ENCODE assay signal across 28 mouse cellular contexts in genomic region chr1:170302456-170302855, GRCm38 (mm10). TPM values are rescaled to one million over a fixed set of nuclear protein-coding genes. Genes with fewer than 3 reads are reported as not detected.
DNase-seq lines count a peak whose midpoint lies in the region; ATAC-seq and TF ChIP-seq lines count a peak whose summit lies in the region.
"Had no signal": no experiment of that assay in that cellular context is flagged by ENCODE, and none has a peak within 500 bp of the region (broad histone marks: within the 10 kb centered on the region; RNA-seq: fewer than 3 reads in every experiment).

No protein-coding gene starts in this region.

- H3K36me3 ChIP-seq in heart, embryonic 10.5 days, result peaks cover 21% of the 10 kb centered on the region
- H3K36me3 ChIP-seq in heart, adult 2 months (ENCODE audit: control insufficient read depth, insufficient read depth, low read length), result no peaks in the 10 kb centered on the region
- H3K36me3 ChIP-seq in hindbrain, embryonic 10.5 days, result no peaks in the 10 kb centered on the region
- 0 out of 2 replicates have a peak, but pooled peaks cover 4% of the 10 kb centered on the region for H3K36me3 ChIP-seq in hindbrain, embryonic 13.5 days
- H3K36me3 ChIP-seq in midbrain, embryonic 10.5 days, result no peaks in the 10 kb centered on the region
- H3K36me3 ChIP-seq in midbrain, embryonic 13.5 days, result no peaks in the 10 kb centered on the region; the same call in 1 of the 2 replicates
- H3K36me3 ChIP-seq: G1E had no signal

- no peak for ATAC-seq in hindbrain, embryonic 13.5 days (ENCODE audit: low FRiP score)
- no peak for ATAC-seq in midbrain, embryonic 13.5 days
- ATAC-seq: activated CD4-positive, CD25-positive, alpha-beta regulatory T cell, adult 4 months; CD4-positive, CD25-positive, alpha-beta regulatory T cell, adult 4 months; Patski had no signal

- H3K79me2 ChIP-seq in heart, adult 2 months (replicated peaks; ENCODE audit: control insufficient read depth, insufficient read depth, low read length), result no peaks in the 10 kb centered on the region

- TF ChIP-seq EP300 in heart, adult 2 months (IDR thresholded peaks at IDR 0.05; ENCODE audit: insufficient read depth, low read depth, low read length), result no peak

- DNase-seq in heart, adult 11 months, result peak; percentile 76
- no peak for DNase-seq in heart, adult 9 months (ENCODE audit: low spot score in 2 of 2)
- peak; percentile 56 for DNase-seq in heart, embryonic 10.5 days (ENCODE audit: low spot score)
- DNase-seq in heart, adult 2 months, result no peak
- no peak for DNase-seq in hindbrain, embryonic 10.5 days (ENCODE audit: low spot score)
- no peak for DNase-seq in midbrain, embryonic 10.5 days (ENCODE audit: low spot score)
- DNase-seq: adrenal gland, postnatal 10 days; adrenal gland, postnatal 25 days; adrenal gland, postnatal 36 days; B cell, adult 2 months; cerebellum, adult 11 months; cerebellum, adult 11-12 months had no signal

- H3K27me3 ChIP-seq in heart, embryonic 10.5 days (ENCODE audit: insufficient read depth, poor library complexity, severe bottlenecking), result no peaks in the 10 kb centered on the region
- H3K27me3 ChIP-seq in heart, adult 2 months (ENCODE audit: control insufficient read depth, insufficient read depth, low read length), result no peaks in the 10 kb centered on the region
- H3K27me3 ChIP-seq in hindbrain, embryonic 10.5 days (ENCODE audit: insufficient read depth, poor library complexity, severe bottlenecking), result no peaks in the 10 kb centered on the region
- no peaks in the 10 kb centered on the region for H3K27me3 ChIP-seq in hindbrain, embryonic 13.5 days
- H3K27me3 ChIP-seq in midbrain, embryonic 10.5 days (ENCODE audit: low read depth, poor library complexity, severe bottlenecking), result no peaks in the 10 kb centered on the region
- H3K27me3 ChIP-seq in midbrain, embryonic 13.5 days, result no peaks in the 10 kb centered on the region
- H3K27me3 ChIP-seq: Patski had no signal

- no peak for TF ChIP-seq POLR2A in heart, adult 2 months (IDR thresholded peaks at IDR 0.05; ENCODE audit: insufficient read depth, low read depth, low read length)

- TF ChIP-seq CTCF in heart, adult 2 months (IDR thresholded peaks at IDR 0.05), result no peak

- H3K9me3 ChIP-seq in heart, embryonic 10.5 days, result no peaks in the 10 kb centered on the region
- no peaks in the 10 kb centered on the region for H3K9me3 ChIP-seq in hindbrain, embryonic 10.5 days
- H3K9me3 ChIP-seq in hindbrain, embryonic 13.5 days, result no peaks in the 10 kb centered on the region
- no peaks in the 10 kb centered on the region for H3K9me3 ChIP-seq in midbrain, embryonic 10.5 days (replicated peaks)
- no peaks in the 10 kb centered on the region for H3K9me3 ChIP-seq in midbrain, embryonic 13.5 days
- H3K9me3 ChIP-seq: G1E had no signal

- no peak overlapping the region for H3K27ac ChIP-seq in heart, embryonic 10.5 days
- H3K27ac ChIP-seq in heart, adult 2 months, result no peak overlapping the region
- peak overlapping the region; percentile 40; the same call in 1 of the 2 replicates for H3K27ac ChIP-seq in hindbrain, embryonic 10.5 days
- no peak overlapping the region for H3K27ac ChIP-seq in hindbrain, embryonic 13.5 days
- peak overlapping the region; percentile 63; the same call in 1 of the 2 replicates for H3K27ac ChIP-seq in midbrain, embryonic 10.5 days (replicated peaks)
- H3K27ac ChIP-seq in midbrain, embryonic 13.5 days, result no peak overlapping the region

- H3K4me2 ChIP-seq in hindbrain, embryonic 13.5 days, result no peak overlapping the region
- H3K4me2 ChIP-seq in midbrain, embryonic 13.5 days (replicated peaks), result no peak overlapping the region

- intact Hi-C loops in heart, adult 2 months (cut with DNase I), result no loop called here

- peaks cover 9% of the 10 kb centered on the region for H3K4me1 ChIP-seq in heart, embryonic 10.5 days
- no peaks in the 10 kb centered on the region for H3K4me1 ChIP-seq in heart, adult 2 months (ENCODE audit: control insufficient read depth, insufficient read depth, low read length)
- peaks cover 18% of the 10 kb centered on the region for H3K4me1 ChIP-seq in hindbrain, embryonic 10.5 days (replicated peaks)
- H3K4me1 ChIP-seq in hindbrain, embryonic 13.5 days (replicated peaks), result no peaks in the 10 kb centered on the region
- H3K4me1 ChIP-seq in midbrain, embryonic 10.5 days, result peaks cover 14% of the 10 kb centered on the region
- no peaks in the 10 kb centered on the region for H3K4me1 ChIP-seq in midbrain, embryonic 13.5 days (replicated peaks)

- no peak overlapping the region for H3K4me3 ChIP-seq in heart, embryonic 10.5 days
- H3K4me3 ChIP-seq in heart, adult 2 months, result no peak overlapping the region
- H3K4me3 ChIP-seq in hindbrain, embryonic 10.5 days, result no peak overlapping the region
- no peak overlapping the region for H3K4me3 ChIP-seq in hindbrain, embryonic 13.5 days
- H3K4me3 ChIP-seq in midbrain, embryonic 10.5 days, result no peak overlapping the region
- no peak overlapping the region for H3K4me3 ChIP-seq in midbrain, embryonic 13.5 days (replicated peaks)

- no peak overlapping the region for H3K9ac ChIP-seq in heart, adult 2 months (ENCODE audit: low read depth, low read length)
- no peak overlapping the region for H3K9ac ChIP-seq in hindbrain, embryonic 13.5 days
- H3K9ac ChIP-seq in midbrain, embryonic 13.5 days (replicated peaks), result no peak overlapping the region

- WGBS in heart, embryonic 10.5 days, result 81% methylated on average over 6 of the region's 6 CpGs
- WGBS in heart, adult 2 months, result 90% methylated on average over 6 of the region's 6 CpGs
- WGBS in hindbrain, embryonic 10.5 days, result 59% methylated on average over 6 of the region's 6 CpGs
- WGBS in hindbrain, embryonic 13.5 days, result 63% methylated on average over 6 of the region's 6 CpGs
- WGBS in midbrain, embryonic 10.5 days, result 69% methylated on average over 6 of the region's 6 CpGs
- 75% methylated on average over 6 of the region's 6 CpGs for WGBS in midbrain, embryonic 13.5 days

RNA-seq across cellular contexts. Expression of gene Gm7694, which starts 3.7 kb away (rescaled TPM):
- 8.1 and 9.0 TPM in 2 replicates for polyA plus RNA-seq in heart, embryonic 10.5 days (2016; fragmentation: Nextera tagmentation; extraction: Ambion mirVana)
- total RNA-seq in heart, adult 2 months (2021), result 1 to 10 TPM; 9.2 to 9.3 TPM
- 7.7 and 7.9 TPM in 2 replicates for polyA plus RNA-seq in heart, adult 2 months (2012; rRNA removed)
- 3.7 and 3.8 TPM in 2 replicates for polyA plus RNA-seq in hindbrain, embryonic 10.5 days (2016; fragmentation: Nextera tagmentation; extraction: Ambion mirVana)
- polyA plus RNA-seq in hindbrain, embryonic 13.5 days (2015; fragmentation: Nextera tagmentation; extraction: Ambion mirVana), result 1.7 and 2.2 TPM in 2 replicates
- polyA plus RNA-seq in midbrain, embryonic 10.5 days (2016; fragmentation: Nextera tagmentation; extraction: Ambion mirVana), result 2.7 and 3.1 TPM in 2 replicates
- 1.2 and 2.5 TPM in 2 replicates for polyA plus RNA-seq in midbrain, embryonic 13.5 days (2015; fragmentation: Nextera tagmentation; extraction: Ambion mirVana)
- polyA plus RNA-seq: activated CD4-positive, CD25-positive, alpha-beta regulatory T cell, adult 4 months; CD4-positive, CD25-positive, alpha-beta regulatory T cell, adult 4 months had no signal

RNA-seq across cellular contexts. Expression of gene Spata46, which starts 6.1 kb away (rescaled TPM):
- 2.0 and 3.6 TPM in 2 replicates for polyA plus RNA-seq in heart, embryonic 10.5 days (2016; fragmentation: Nextera tagmentation; extraction: Ambion mirVana)
- not detected for total RNA-seq in heart, adult 2 months (2021)
- 0.51 TPM in 1 of 2 replicates, not detected in the other for polyA plus RNA-seq in heart, adult 2 months (2012; rRNA removed)
- 1.5 and 1.7 TPM in 2 replicates for polyA plus RNA-seq in hindbrain, embryonic 10.5 days (2016; fragmentation: Nextera tagmentation; extraction: Ambion mirVana)
- polyA plus RNA-seq in hindbrain, embryonic 13.5 days (2015; fragmentation: Nextera tagmentation; extraction: Ambion mirVana), result 1.1 and 1.2 TPM in 2 replicates
- 0.84 and 1.4 TPM in 2 replicates for polyA plus RNA-seq in midbrain, embryonic 10.5 days (2016; fragmentation: Nextera tagmentation; extraction: Ambion mirVana)
- polyA plus RNA-seq in midbrain, embryonic 13.5 days (2015; fragmentation: Nextera tagmentation; extraction: Ambion mirVana), result 1.1 and 1.4 TPM in 2 replicates
- total RNA-seq: adrenal gland, adult 18-20 months; adrenal gland, adult 2 months; adrenal gland, adult 8-10 months; adrenal gland, postnatal 10 days; adrenal gland, postnatal 14 days; adrenal gland, postnatal 25 days; adrenal gland, postnatal 36 days; adrenal gland, postnatal 4 days; CH12.LX; ES-E14; G1E; MEL had no signal
- polyA plus RNA-seq: activated CD4-positive, CD25-positive, alpha-beta regulatory T cell, adult 4 months; adrenal gland, adult 2 months; brain, embryonic 14.5 days; C2C12; CD4-positive, CD25-positive, alpha-beta regulatory T cell, adult 4 months; G1E had no signal

RNA-seq across cellular contexts. Expression of gene Sh2d1b1, which starts 25.3 kb away (rescaled TPM):
- polyA plus RNA-seq in heart, embryonic 10.5 days (2016; fragmentation: Nextera tagmentation; extraction: Ambion mirVana), result 0.10 TPM in 1 of 2 replicates, not detected in the other
- total RNA-seq in heart, adult 2 months (2021), result under 1 TPM; 0.09 to 0.18 TPM
- polyA plus RNA-seq in heart, adult 2 months (2012; rRNA removed), result 0.14 TPM in 1 of 2 replicates, not detected in the other
- not detected in 2 replicates for polyA plus RNA-seq in hindbrain, embryonic 10.5 days (2016; fragmentation: Nextera tagmentation; extraction: Ambion mirVana)
- not detected in 2 replicates for polyA plus RNA-seq in hindbrain, embryonic 13.5 days (2015; fragmentation: Nextera tagmentation; extraction: Ambion mirVana)
- not detected in 2 replicates for polyA plus RNA-seq in midbrain, embryonic 10.5 days (2016; fragmentation: Nextera tagmentation; extraction: Ambion mirVana)
- not detected in 2 replicates for polyA plus RNA-seq in midbrain, embryonic 13.5 days (2015; fragmentation: Nextera tagmentation; extraction: Ambion mirVana)
- total RNA-seq: adrenal gland, postnatal 14 days; MEL had no signal
- polyA plus RNA-seq: CD4-positive, CD25-positive, alpha-beta regulatory T cell, adult 4 months; G1E had no signal

Comparison
In these comparisons a context has a peak if more than half of its experiments do, and no peak if none do; other contexts are left out.
1. DNase-seq: peak in heart, adult 11 months (single experiment) and heart, embryonic 10.5 days (single experiment); none in heart, adult 9 months (0 of 2), heart, adult 2 months (0 of 2), hindbrain, embryonic 10.5 days (single experiment) and midbrain, embryonic 10.5 days (single experiment).
2. H3K27ac ChIP-seq: peak in hindbrain, embryonic 10.5 days (single experiment) and midbrain, embryonic 10.5 days (single experiment); none in heart, embryonic 10.5 days (single experiment), heart, adult 2 months (single experiment), hindbrain, embryonic 13.5 days (single experiment) and midbrain, embryonic 13.5 days (single experiment).